Mouse (Mus musculus) lung, postnatal 25 days (tissue): Measurements from ENCODE around the gene Csf1.

Source experiments
- DNase-seq: peaks from one replicate; pipeline ENCODE4 v3.0.0; 2022; ENCODE audit warnings: low spot score

Csf1 gene

DNA sequence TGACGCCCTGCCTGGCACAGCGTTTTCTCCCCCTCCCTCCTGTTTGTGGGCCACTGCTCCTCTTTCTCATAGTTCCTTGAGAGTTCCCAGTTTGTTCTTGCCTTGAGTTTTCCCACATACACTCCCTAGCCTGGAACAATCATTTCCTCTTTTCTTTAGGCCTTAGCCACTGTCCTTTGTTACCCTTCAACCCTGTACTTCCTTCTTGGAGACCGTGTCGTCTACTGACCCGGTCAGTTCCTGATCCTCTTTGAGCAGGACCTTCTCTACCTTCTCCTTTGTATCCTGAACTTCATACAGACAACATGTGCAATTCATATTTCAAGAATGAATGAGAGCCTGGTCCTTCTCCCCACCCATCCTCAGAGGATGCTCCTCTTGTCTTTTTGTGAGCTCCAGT, 21.0 kb upstream of the Csf1 start:
- DNase-seq: no peak

DNA sequence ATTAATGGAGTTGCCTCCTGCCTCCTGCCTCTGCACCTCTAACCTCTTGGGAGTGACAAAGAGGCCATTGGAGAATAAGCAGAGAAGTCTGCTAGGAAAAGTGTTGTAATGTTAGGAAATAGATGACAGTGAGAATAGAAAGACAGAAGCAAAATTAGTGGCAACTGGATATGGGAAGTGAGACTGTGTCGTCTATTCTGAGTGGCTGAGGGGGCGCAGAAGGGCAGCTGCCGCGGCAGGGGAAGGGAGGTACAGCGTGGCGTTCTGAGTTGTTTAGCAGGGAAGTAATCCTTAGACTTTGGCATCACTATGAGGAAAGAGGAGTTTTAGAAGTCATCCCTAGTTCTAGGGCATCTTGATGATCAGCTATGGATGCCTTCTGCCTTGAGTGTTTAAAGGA, 17.7 kb upstream of the Csf1 start:
- DNase-seq: no peak

DNA sequence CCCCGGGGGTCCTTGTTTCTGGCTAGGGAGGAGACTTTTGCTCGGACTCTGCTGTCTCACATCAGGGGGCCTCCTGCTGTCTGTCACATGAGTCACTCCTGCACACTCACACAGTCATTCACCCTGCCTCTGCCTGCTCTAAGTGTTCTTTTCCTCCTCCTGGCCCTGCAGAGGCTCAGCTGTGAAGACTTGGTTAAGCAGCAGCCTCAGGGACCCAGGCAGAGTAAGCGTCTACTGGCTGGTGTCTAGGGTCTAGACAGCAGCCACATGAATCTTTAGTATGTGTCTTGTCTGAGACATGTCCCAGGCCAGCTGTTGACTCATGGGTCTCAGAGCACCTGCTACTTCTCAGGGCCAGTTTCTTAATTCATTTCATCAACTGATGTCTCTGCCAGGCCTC, 16.0 kb upstream of the Csf1 start:
- no peak for DNase-seq

DNA sequence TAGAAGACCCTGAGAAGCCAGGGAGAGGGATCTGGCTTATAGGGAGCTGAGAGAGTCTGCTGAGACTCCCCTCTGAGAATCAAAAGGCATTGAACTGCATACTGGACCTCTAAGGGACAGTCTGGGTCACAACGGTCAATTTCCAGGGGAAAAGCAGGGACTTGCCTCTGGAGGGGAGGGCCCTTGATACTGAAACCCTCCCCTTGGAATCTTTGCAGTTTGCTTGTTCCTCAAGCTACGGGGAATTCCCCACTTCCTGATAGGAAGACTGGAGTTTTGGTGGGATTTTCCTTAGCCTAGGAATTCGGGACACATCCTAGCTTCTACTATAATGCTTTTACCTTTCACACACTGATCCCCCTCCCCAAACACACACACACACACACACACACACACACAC, 15.5 kb upstream of the Csf1 start:
- DNase-seq: no peak

DNA sequence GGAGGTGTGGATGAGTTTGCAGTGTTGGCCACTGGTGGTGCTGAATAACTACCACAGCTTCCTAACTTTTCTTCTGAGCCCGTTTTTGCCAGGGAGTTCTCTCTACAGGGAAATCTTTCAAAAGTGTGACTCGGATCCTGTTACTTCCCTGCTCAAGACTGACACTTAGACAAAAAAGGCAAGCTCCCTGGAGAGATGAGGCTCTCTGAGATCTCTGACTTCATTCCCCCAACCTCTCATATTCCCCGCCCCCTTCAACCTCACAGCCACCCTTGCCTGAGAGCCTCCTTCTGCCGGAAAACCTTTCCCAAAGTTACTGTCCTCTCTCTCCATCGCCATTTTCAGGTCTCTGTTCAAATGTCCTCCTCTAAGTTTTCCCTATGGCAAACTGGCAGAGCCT, 14.8 kb upstream of the Csf1 start:
- no peak for DNase-seq

DNA sequence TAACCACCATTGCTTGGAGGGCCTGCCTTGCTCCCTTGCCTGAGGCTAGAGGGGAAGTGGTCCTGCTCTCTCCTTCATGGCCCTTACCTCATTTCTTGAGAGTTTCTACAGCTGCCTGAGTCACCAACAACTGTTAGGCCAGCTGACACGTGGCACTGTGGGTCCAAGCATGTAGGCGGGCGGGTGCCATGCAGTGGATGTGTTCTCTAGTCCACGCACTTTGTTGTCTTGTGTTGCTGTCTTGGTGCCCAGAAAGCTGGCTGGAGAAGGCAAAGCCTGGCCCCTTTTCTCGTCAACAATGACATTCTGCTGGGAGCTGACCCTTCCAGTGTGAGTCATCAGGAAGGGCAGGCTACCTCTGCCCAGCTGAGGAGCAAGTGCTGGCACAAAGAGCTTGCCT, 12.6 kb upstream of the Csf1 start:
- no peak for DNase-seq

DNA sequence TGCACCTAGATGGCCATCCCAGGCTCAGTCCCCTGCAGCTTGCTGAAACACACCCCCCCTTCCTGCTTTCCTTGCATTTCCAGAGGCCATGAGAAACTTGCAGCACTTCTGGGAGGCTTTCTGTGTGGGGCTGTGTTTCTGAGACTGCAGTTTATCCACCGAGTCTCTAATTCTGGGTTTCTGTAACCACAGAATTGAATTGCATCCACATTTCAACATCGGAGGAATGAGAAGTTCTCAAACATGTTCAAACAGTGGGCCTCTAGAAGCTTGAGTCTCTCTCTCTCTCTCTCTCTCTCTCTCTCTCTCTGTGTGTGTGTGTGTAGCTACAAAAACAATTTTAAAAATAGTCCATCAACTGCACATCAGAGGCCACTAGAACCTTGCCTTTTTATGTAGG, 9.4 kb upstream of the Csf1 start:
- DNase-seq: no peak

DNA sequence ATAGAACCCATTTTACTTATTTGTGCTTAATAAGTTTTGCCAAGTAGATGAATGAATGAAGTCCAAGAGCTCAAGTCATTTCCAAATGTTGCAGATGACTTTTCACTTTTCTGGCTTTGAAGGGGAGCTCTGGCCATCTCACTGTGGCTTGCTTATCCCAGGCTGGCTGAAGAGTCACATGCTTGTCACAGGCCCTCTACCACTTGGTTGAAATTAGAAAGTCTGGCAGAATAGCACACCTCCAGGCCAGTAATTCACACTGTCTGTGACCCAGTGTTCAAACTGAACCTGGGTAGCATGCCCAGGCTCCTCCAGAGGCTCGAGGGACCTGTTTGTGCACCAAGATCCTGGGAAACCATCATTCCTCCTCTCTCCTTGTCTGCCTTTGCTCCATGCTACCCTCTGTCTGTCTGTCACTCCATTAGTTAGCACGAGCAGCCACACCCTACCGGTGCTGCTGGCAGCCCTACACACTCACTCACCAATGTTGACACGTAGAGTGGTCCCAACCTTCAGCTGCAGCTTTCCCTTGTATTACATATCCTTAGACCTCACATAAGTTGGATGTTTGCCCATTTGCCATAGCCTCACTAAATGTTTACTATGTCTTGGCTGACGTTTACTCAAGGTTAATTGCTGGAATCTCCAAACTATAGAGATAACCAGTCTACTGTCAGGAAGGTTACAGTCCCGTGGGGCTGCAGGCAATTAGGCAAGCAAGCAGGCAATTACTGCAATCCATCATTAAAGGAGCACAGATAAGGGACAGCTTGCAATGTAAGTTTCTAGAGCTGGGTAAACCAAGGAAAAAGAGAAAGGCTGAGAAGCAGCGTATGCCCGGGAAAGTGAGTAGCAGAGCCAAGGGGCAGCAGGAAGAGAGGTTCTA, 8.1 kb upstream of the Csf1 start:
- DNase-seq: no peak

DNA sequence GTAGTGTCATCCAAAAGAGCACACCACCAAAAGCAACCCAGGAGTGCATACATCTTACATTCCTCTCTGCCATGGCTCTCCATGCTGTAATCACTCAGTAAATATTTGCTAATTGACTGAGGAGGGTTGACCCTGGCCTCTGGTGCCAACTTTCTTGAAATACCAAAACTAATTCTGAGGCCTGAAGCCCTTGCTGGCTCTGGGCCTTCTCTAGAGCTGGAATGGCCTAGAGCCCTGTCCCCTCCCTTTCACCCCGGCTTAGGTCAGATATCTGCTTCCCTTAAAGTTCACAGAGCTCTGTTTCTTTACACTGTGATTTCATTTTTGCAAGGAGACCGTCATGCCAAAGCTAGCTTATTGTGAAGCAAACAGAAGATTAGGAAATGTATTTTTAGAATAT, 6.5 kb upstream of the Csf1 start:
- peak; percentile 80 for DNase-seq

DNA sequence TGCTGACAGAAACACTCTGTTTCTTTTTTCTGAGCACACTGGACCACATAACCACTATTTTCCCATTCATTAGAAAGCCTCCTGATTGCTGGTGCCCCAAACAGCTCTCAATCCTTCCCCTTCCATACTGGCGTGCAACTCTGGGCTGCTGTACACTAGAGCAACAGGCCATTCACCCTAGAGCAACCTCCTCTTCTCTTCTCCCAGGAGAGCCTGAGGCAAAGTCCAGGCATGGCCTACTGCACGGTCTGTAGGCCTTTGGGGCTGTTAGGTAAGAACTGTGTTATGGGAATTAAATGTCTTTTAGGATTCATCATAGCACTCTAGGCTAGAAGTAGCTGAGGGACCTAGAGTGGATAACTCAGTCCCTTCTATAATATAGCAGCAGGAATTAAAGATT, 5.7 kb upstream of the Csf1 start:
- no peak for DNase-seq

DNA sequence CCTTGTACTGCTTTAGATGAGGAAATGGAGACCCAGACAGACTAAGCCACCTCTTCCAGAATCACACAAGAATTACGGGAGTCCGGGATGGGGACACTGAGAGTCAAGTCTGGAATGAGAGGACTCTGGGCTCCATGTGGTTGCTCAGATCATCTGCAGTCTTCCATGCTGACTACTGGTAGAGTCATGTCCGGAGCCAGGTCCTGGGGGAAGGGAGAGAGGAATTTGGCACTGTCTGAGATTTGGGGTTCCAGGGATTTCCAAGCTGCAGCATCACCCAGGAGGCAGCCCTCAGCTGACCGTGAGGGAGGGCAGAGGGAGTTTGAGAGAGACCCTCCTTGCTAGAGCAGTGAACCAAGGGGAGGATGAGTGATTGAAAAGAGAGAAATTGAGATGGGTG, 3.3 kb upstream of the Csf1 start:
- DNase-seq: no peak

DNA sequence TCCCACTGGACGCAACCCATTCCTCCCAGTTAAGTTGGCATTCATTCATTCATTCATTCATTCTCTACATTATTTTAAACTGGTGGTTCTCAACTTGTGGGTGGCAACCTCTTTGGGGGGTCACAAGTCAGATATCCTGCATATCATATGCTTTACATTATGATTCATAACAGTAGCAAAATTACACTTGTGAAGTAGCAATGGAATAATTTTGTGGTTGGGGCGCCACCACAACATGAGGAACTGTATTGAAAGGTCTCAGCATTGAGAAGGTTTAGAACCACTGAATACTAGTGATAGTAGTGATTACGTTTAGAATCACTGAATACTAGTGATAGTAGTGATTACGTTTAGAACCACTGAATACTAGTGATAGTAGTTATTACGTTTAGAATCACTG, 1.2 kb upstream of the Csf1 start:
- DNase-seq: no peak

DNA sequence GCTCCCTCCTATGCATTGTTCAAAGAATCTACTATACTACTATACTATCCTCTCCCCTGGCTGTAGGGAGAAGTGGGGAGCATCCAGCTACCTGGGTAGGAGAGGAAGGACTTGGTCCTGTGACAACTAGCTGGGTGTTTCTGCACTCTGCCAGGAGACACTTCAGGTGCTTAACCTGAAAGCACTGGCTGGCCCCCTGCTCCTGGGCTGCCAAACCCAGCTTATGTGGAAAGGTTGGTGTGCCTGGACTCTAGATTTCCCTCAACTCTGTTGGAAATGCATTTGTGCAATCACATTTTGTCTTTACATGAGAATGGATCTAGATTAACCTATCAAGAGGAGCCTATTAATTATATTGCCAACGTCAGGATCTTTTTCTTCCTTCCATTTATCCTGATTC, 502 bp upstream of the Csf1 start:
- no peak for DNase-seq

DNA sequence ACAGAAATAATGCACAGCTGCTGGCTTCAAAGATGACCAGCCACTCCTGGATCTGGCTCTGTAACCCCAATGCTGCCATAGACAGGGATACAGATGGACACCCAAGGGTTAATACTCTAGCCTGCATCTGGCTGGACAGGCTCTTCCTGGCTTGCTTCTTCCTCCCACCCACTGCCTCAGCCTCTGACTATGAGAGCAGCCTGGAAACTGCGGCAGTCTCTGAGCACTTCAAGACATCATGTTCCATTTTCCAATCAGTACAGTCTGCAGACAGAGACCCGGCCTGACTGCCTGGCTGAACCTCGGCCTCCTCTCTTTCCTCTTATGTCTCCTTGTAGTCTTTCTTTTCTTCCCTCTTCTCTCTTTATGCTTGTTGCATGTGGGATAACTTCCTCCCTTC, 1.6 kb downstream of the Csf1 start:
- DNase-seq: no peak

DNA sequence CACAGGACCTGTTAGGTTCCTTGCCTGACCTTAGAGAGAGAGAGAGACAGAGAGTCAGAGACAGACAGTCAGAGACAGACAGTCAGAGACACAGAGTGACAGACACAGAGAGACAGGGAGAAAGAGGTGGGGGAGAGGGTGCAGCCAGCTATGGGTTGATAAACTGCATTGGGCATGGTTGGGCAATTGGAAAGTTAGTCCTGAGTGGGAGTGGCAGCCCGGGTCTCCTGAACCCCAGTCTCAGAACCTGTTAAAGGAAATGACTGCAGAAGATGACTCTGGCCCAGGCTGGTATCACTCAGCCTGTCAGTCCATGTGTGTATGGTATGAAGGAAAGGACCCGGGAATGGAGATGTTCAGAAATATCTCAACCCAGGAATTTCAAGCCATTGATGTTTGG, 2.1 kb downstream of the Csf1 start:
- no peak for DNase-seq

DNA sequence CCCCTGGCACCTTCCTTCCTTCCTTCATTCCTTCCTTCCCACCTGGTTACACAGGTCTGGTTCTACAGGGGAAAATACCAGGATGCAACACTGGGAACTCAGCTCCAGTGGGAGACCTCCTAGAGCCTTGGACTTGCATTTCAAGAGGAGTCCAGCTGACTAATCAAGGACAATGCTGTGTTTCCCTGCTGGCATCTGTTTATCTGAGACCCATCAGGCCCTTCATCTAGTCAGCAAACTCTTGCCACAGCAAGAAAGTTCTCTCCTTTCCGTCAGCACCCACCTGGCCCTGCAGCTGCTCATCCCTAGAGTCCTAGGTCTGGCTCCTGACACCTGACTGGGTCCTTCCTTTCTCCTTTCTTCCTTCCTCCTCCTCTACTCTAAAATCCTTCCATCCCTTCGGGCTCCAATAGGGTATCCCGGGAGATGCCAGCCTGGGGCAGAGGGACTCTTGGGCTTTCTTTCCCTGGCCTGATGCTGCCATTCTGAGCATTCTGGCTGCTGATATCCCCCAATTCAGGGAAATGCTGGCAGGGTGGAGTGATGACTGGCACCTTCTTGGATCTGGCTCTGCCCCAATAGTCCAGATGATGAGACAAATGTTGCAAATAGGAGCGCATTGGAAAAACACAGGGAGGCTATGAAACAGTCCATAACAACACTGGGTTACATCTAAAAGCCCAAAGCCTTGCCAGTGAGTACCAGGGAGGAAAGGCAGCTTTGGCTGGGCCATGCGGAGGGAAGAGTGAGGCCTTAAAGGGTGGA, 2.7 kb downstream of the Csf1 start:
- no peak for DNase-seq

DNA sequence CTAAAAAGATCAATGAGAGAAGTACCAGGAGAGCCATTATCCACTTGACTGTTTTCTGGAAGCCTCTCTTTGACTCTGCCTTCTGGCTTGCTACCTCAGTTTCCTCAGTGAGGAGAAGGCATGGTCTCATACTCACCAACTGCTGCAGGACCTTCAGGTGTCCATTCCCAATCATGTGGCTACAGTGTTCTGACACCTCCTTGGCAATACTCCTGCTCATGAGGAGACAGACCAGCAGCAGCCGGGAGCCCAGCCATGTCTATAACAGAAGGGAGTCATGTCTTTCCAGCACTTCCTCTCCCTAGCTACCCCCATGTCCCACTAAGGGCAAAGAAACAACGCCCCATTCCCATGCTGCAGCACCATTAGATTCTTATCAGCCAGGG, 3.8 kb downstream of the Csf1 start:
- DNase-seq: no peak

DNA sequence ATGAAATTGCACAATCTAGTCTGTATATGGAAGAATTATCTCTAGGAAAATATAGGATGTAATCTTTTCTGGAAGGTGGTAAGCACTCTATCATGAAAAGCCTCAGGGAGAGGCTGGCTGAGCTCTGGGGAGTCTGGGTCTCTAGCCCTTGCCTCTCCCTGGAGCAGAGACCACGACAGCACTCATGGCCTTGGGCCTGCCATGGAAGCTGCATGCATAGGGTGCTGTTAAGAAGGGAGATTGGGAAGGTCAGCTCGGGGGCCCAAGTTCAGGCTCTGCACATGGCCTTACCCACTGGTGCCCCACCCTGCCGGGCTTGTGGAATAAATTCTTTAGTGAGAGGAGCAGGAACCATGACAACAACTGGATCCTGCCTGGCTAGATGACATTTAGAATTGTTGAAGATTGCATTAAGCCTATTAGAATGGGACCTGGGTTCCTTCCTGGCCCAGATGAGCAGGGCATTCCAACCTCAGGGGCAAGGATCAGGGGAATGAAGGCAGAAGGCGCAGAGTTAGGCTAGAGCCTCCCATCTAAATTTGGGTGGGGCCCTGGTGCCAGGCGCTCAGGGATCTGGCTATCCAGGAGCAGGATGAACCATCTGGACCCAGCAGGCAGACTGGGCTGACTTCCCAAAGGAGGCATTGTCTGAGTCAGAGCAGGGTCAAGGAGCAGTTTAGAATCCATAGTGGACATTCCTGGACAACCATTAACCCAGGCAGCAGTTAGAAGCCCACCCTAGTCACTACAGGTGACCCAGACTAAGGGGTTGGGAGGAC, 4.4 kb downstream of the Csf1 start:
- DNase-seq: no peak

DNA sequence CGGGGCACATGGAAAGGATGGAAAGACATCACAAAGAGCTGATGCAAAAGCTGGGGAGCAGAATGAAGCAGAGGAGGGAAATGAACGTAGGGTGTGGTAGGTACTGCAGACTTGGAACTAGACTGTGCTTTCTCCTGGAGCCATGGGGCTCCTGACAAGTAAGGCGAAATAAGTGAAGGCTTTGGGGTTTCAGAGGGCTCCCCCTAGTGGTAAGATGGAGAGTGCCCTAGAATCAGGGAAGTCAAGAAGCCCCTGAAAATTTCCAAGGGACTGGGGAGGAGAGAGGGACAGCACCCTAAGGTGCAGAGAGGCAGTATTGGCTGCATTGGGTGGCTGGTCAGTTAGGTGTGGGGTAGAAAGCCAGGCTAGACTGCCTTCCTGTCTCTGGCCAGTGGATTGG, 5.6 kb downstream of the Csf1 start:
- peak; percentile 68 for DNase-seq

DNA sequence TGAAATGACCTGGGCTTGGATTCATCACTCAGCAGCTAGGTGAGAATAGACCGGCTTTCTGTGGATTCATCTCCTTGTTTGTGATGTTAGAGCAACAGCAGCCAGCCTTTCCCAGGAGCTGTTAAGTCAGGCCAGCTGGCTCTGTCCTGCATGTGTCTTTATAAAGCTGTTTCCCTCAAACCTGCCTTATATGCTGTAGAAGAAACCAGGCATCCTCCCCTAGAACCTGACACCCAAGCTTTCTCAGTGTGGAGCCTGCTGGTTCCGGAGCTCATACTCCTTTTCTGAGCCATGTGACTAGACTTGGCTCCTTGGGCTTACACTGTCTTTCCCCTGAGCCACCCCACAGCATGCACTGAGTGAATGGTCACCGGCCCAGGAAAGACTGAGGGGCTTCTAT, 8.7 kb downstream of the Csf1 start:
- DNase-seq: no peak

DNA sequence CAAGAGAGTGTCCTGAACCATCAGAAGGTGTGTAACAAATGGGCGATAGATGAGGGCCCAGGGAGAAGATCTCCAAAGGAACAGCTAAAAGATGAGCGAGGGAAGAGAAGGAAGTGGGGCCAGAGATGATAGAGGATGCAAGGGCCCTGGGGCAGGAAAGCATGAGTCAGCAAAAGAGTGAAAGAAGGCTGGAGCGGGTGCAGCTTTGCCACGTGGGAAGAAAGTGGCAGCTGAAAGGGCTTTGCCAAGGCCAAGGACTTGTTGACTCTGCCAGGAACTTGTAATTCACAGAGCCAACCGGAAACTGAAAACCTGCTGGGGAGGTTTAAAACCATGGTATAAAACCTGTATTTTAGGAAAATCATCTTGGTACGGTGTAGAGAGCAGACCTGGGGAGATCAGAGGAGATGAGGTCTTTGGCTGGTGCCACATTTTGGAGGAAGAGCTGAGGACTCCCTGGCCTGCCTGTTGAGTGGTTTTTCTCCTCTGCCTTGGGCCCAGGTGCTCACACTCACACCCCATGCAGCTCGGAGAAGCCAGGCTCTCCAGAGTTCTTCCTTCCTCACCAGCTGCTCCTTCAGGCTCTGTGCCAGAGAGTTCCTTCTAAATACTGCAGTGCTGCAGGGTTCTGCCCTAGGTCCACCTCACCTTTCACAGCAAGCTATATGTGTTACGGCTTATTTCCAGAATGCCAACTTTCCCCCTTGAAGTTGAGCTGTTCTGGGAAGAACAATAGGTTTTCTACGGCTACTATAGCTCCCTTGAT, 9.3 kb downstream of the Csf1 start:
- no peak for DNase-seq

DNA sequence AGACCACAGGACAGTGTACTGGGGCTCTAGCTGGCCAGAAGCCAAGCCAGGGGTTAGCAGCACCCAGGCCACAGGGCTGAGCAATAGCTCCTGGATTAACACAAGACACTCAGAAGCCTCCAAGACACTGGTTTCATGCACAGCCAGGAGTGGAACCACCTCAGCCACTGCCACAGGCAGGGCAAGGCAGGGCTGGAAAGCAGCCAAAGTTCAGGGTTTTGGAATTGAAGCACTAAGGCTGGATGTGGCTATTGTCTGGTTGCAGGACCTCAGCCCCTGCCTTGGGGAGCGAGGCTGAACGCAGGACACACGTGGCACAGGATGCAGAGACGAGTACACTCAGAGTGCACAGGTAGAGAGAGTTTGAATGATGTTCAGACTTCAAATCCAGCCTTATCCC, 10.8 kb downstream of the Csf1 start:
- no peak for DNase-seq
